ENCODE assay signal across 20 mouse cellular contexts in genomic region chr10:94465646-94466045, GRCm38 (mm10).
A peak's percentile ranks its signal among the peaks of the same experiment; 100 is the strongest.
DNase-seq lines count a peak whose midpoint lies in the region; ATAC-seq and TF ChIP-seq lines count a peak whose summit lies in the region.
"Had no signal": no experiment of that assay in that cellular context is flagged by ENCODE, and none has a peak within 500 bp of the region (broad histone marks: within the 10 kb centered on the region; RNA-seq: fewer than 3 reads in every experiment).

No protein-coding gene starts in this region.

- peaks cover 13% of the 10 kb centered on the region for H3K36me3 ChIP-seq in heart, adult 2 months (ENCODE audit: control insufficient read depth, insufficient read depth, low read length)
- no peaks in the 10 kb centered on the region for H3K36me3 ChIP-seq in heart, postnatal 0 days (replicated peaks; ENCODE audit: control insufficient read depth, insufficient read depth, low read length)
- no peaks in the 10 kb centered on the region for H3K36me3 ChIP-seq in heart, embryonic 11.5 days (ENCODE audit: control insufficient read depth, insufficient read depth, low read length)
- no peaks in the 10 kb centered on the region for H3K36me3 ChIP-seq in thymus, adult 2 months (ENCODE audit: control insufficient read depth, insufficient read depth, low read length)
- H3K36me3 ChIP-seq: forebrain, embryonic 10.5 days; heart, embryonic 13.5 days; hindbrain, embryonic 10.5 days; hindbrain, embryonic 13.5 days; intestine, embryonic 15.5 days had no signal

- H3K4me3 ChIP-seq in heart, adult 2 months = no peak overlapping the region
- H3K4me3 ChIP-seq in heart, postnatal 0 days (ENCODE audit: low read depth, low read length) = no peak overlapping the region
- H3K4me3 ChIP-seq in heart, embryonic 11.5 days (ENCODE audit: low read depth, low read length) = no peak overlapping the region
- no peak overlapping the region for H3K4me3 ChIP-seq in thymus, adult 2 months (ENCODE audit: control insufficient read depth, insufficient read depth, low read length)
- H3K4me3 ChIP-seq: forebrain, embryonic 10.5 days; forebrain, embryonic 13.5 days; heart, embryonic 13.5 days; hindbrain, embryonic 10.5 days; hindbrain, embryonic 13.5 days; intestine, embryonic 15.5 days had no signal

- ATAC-seq in heart, postnatal 0 days (ENCODE audit: insufficient read depth, low read depth) = no peak
- ATAC-seq in heart, embryonic 11.5 days (replicated peaks; ENCODE audit: insufficient number of reproducible peaks, low FRiP score, low TSS enrichment) = no peak
- ATAC-seq: activated CD4-positive, CD25-positive, alpha-beta regulatory T cell, adult 4 months; forebrain, embryonic 13.5 days; forebrain, embryonic 16.5 days had no signal

- no peaks in the 10 kb centered on the region for H3K79me2 ChIP-seq in heart, adult 2 months (replicated peaks; ENCODE audit: control insufficient read depth, insufficient read depth, low read length)

- TF ChIP-seq EP300 in heart, adult 2 months (IDR thresholded peaks at IDR 0.05; ENCODE audit: insufficient read depth, low read depth, low read length) = no peak
- no peak for TF ChIP-seq EP300 in heart, postnatal 0 days (IDR thresholded peaks at IDR 0.05; ENCODE audit: low read depth)

- 49% methylated on average over 6 of the region's 6 CpGs for WGBS in heart, adult 2 months
- 39% methylated on average over 6 of the region's 6 CpGs for WGBS in heart, postnatal 0 days
- WGBS in heart, embryonic 11.5 days (ENCODE audit: insufficient replicate concordance) = 64% methylated on average over 6 of the region's 6 CpGs
- WGBS in thymus, adult 2 months = 93% methylated on average over 6 of the region's 6 CpGs

- TF ChIP-seq POLR2A in heart, adult 2 months (IDR thresholded peaks at IDR 0.05; ENCODE audit: insufficient read depth, low read depth, low read length) = no peak
- no peak for TF ChIP-seq POLR2A in thymus, adult 2 months (IDR thresholded peaks at IDR 0.05; ENCODE audit: control insufficient read depth, extremely low read depth, insufficient read depth, low read length, poor library complexity)

- peak; percentile 51 for DNase-seq in gastrocnemius, adult 18-20 months (ENCODE audit: low spot score)
- no peak for DNase-seq in gastrocnemius, postnatal 14 days
- DNase-seq in heart, adult 2 months = no peak
- DNase-seq in heart, adult 8-10 months (ENCODE audit: low spot score) = no peak
- DNase-seq in heart, postnatal 0 days (ENCODE audit: low spot score) = no peak
- peak; percentile 83 for DNase-seq in skeletal muscle tissue, adult 2 months (ENCODE audit: low read depth, low spot score)
- DNase-seq in thymus, adult 2 months = no peak
- DNase-seq: adrenal gland, adult 8-10 months; adrenal gland, postnatal 36 days; gastrocnemius, postnatal 36 days; kidney, adult 11 months had no signal

- peak overlapping the region; percentile 81 for H3K27ac ChIP-seq in heart, adult 2 months
- H3K27ac ChIP-seq in heart, postnatal 0 days (ENCODE audit: low read depth) = peak overlapping the region; percentile 65; the same call in 1 of the 2 replicates
- H3K27ac ChIP-seq in heart, embryonic 11.5 days (ENCODE audit: low read depth, low read length) = no peak overlapping the region
- no peak overlapping the region for H3K27ac ChIP-seq in thymus, adult 2 months (ENCODE audit: control insufficient read depth, insufficient read depth, low read length)
- H3K27ac ChIP-seq: forebrain, embryonic 10.5 days; forebrain, embryonic 13.5 days; heart, embryonic 13.5 days; hindbrain, embryonic 10.5 days; hindbrain, embryonic 13.5 days; intestine, embryonic 15.5 days had no signal

- H3K27me3 ChIP-seq in heart, adult 2 months (ENCODE audit: control insufficient read depth, insufficient read depth, low read length) = no peaks in the 10 kb centered on the region
- H3K27me3 ChIP-seq in heart, postnatal 0 days (ENCODE audit: control insufficient read depth, insufficient read depth, low read length) = no peaks in the 10 kb centered on the region
- H3K27me3 ChIP-seq in heart, embryonic 11.5 days (ENCODE audit: control insufficient read depth, insufficient read depth, low read length) = no peaks in the 10 kb centered on the region
- H3K27me3 ChIP-seq in thymus, adult 2 months (ENCODE audit: control insufficient read depth, insufficient read depth, low read length) = no peaks in the 10 kb centered on the region
- H3K27me3 ChIP-seq: forebrain, embryonic 13.5 days; heart, embryonic 13.5 days; hindbrain, embryonic 13.5 days; intestine, embryonic 15.5 days had no signal

- no peak overlapping the region for H3K9ac ChIP-seq in heart, adult 2 months (ENCODE audit: low read depth, low read length)
- no peak overlapping the region for H3K9ac ChIP-seq in heart, postnatal 0 days (replicated peaks; ENCODE audit: low read depth, low read length)
- H3K9ac ChIP-seq in heart, embryonic 11.5 days (ENCODE audit: low read depth, low read length) = no peak overlapping the region
- H3K9ac ChIP-seq: forebrain, embryonic 13.5 days; heart, embryonic 13.5 days; hindbrain, embryonic 13.5 days; intestine, embryonic 15.5 days had no signal

- no peaks in the 10 kb centered on the region for H3K9me3 ChIP-seq in heart, postnatal 0 days (replicated peaks; ENCODE audit: control insufficient read depth, low read length)
- H3K9me3 ChIP-seq in heart, embryonic 11.5 days (replicated peaks; ENCODE audit: control insufficient read depth, low read length) = 0 out of 2 replicates have a peak, but pooled peaks cover 2% of the 10 kb centered on the region
- H3K9me3 ChIP-seq: forebrain, embryonic 10.5 days; forebrain, embryonic 13.5 days; heart, embryonic 13.5 days; hindbrain, embryonic 10.5 days; hindbrain, embryonic 13.5 days; intestine, embryonic 15.5 days had no signal

- intact Hi-C loops in gastrocnemius, postnatal 14 days (cut with DNase I; ENCODE audit: low total_unique reads) = loop anchor here (10.0 kb wide), 2 partner anchors 49 to 51 kb away; no protein-coding TSS in a partner anchor
- intact Hi-C loops in heart, adult 2 months (cut with DNase I) = no loop called here

- TF ChIP-seq CTCF in heart, adult 2 months (IDR thresholded peaks at IDR 0.05) = no peak
- TF ChIP-seq CTCF in heart, postnatal 0 days (IDR thresholded peaks at IDR 0.05; ENCODE audit: low read depth) = no peak
- no peak for TF ChIP-seq CTCF in thymus, adult 2 months (IDR thresholded peaks at IDR 0.05; ENCODE audit: borderline replicate concordance, control insufficient read depth, extremely low read depth, insufficient read depth, low read length, poor library complexity)

- peaks cover 26% of the 10 kb centered on the region for H3K4me1 ChIP-seq in heart, adult 2 months (ENCODE audit: control insufficient read depth, insufficient read depth, low read length)
- H3K4me1 ChIP-seq in heart, postnatal 0 days (ENCODE audit: control insufficient read depth, insufficient read depth) = peaks cover 36% of the 10 kb centered on the region
- H3K4me1 ChIP-seq in heart, embryonic 11.5 days (ENCODE audit: control insufficient read depth, insufficient read depth, low read length) = peaks cover 6% of the 10 kb centered on the region; the same call in 1 of the 2 replicates
- H3K4me1 ChIP-seq in thymus, adult 2 months (replicated peaks; ENCODE audit: control insufficient read depth, insufficient read depth, low read length) = no peaks in the 10 kb centered on the region
- H3K4me1 ChIP-seq: forebrain, embryonic 10.5 days; forebrain, embryonic 13.5 days; hindbrain, embryonic 13.5 days; intestine, embryonic 15.5 days had no signal

- no peak overlapping the region for H3K4me2 ChIP-seq in heart, postnatal 0 days (ENCODE audit: low read depth, low read length)
- H3K4me2 ChIP-seq in heart, embryonic 11.5 days = no peak overlapping the region
- H3K4me2 ChIP-seq: forebrain, embryonic 13.5 days; heart, embryonic 13.5 days; hindbrain, embryonic 13.5 days; intestine, embryonic 15.5 days had no signal

Comparison
In these comparisons a context has a peak if more than half of its experiments do, and no peak if none do; other contexts are left out.
1. DNase-seq: peak in gastrocnemius, adult 18-20 months (single experiment) and skeletal muscle tissue, adult 2 months (single experiment); none in gastrocnemius, postnatal 14 days (single experiment), heart, adult 2 months (0 of 2), heart, adult 8-10 months (single experiment), heart, postnatal 0 days (single experiment) and thymus, adult 2 months (single experiment).
2. H3K27ac ChIP-seq: peak in heart, adult 2 months (single experiment) and heart, postnatal 0 days (single experiment); none in heart, embryonic 11.5 days (single experiment) and thymus, adult 2 months (single experiment).